Mouse (Mus musculus): Measurements from ENCODE around the gene Gpr4.
A peak's percentile ranks its signal among the peaks of the same experiment; 100 is the strongest.

The Gpr4 gene

GRCm38 (mm10) chr7:19227883-19228792, 15.8 kb downstream of the Gpr4 start, which contains the start of gene Opa3:
Gene Opa3 (plus strand): TSS chr7:19228334.
- peak; percentile 100 for DNase-seq (ENCODE audit: low spot score in 2 of 2)

GRCm38 (mm10) chr7:19228793-19229148, 16.4 kb downstream of the Gpr4 start:
- no peak for DNase-seq (ENCODE audit: low spot score in 2 of 2)

GRCm38 (mm10) chr7:19229404-19229803, 17.1 kb downstream of the Gpr4 start:
- DNase-seq (ENCODE audit: low spot score in 2 of 2), result no peak

- no peak for DNase-seq (ENCODE audit: low spot score in 2 of 2)
These were observed 17.8 kb downstream of the Gpr4 start for GRCm38 (mm10) chr7:19230041-19230580.

- DNase-seq (ENCODE audit: low spot score in 2 of 2), result no peak
These were observed 18.6 kb downstream of the Gpr4 start for GRCm38 (mm10) chr7:19230899-19231298.

- DNase-seq (ENCODE audit: low spot score in 2 of 2), result no peak
These were observed 19.5 kb downstream of the Gpr4 start for GRCm38 (mm10) chr7:19231849-19232248.

GRCm38 (mm10) chr7:19234652-19235051, 22.3 kb downstream of the Gpr4 start:
- no peak for DNase-seq (ENCODE audit: low spot score in 2 of 2)

- no peak for DNase-seq (ENCODE audit: low spot score in 2 of 2)
These were observed 22.8 kb downstream of the Gpr4 start for GRCm38 (mm10) chr7:19235092-19235671.

GRCm38 (mm10) chr7:19236411-19236810, 24.1 kb downstream of the Gpr4 start:
- DNase-seq (ENCODE audit: low spot score in 2 of 2), result no peak

GRCm38 (mm10) chr7:19238344-19238743, 26.0 kb downstream of the Gpr4 start:
- DNase-seq (ENCODE audit: low spot score in 2 of 2), result no peak

GRCm38 (mm10) chr7:19239423-19239822, 27.1 kb downstream of the Gpr4 start:
- DNase-seq (ENCODE audit: low spot score in 2 of 2), result peak; percentile 92 to 94

- DNase-seq (ENCODE audit: low spot score in 2 of 2), result no peak
These were observed 27.6 kb downstream of the Gpr4 start for GRCm38 (mm10) chr7:19239986-19240385.

- DNase-seq (ENCODE audit: low spot score in 2 of 2), result no peak
These were observed 28.6 kb downstream of the Gpr4 start for GRCm38 (mm10) chr7:19240905-19241463.

GRCm38 (mm10) chr7:19242005-19242404, 29.7 kb downstream of the Gpr4 start:
- DNase-seq (ENCODE audit: low spot score in 2 of 2), result no peak

GRCm38 (mm10) chr7:19243858-19244257, 31.5 kb downstream of the Gpr4 start:
- DNase-seq (ENCODE audit: low spot score in 2 of 2), result peak in 1 of 2 experiments; percentile 59

- DNase-seq (ENCODE audit: low spot score in 2 of 2), result no peak
These were observed 32.7 kb downstream of the Gpr4 start for GRCm38 (mm10) chr7:19245083-19245482.

GRCm38 (mm10) chr7:19246855-19247254, 34.5 kb downstream of the Gpr4 start:
- no peak for DNase-seq (ENCODE audit: low spot score in 2 of 2)

- no peak for DNase-seq (ENCODE audit: low spot score in 2 of 2)
These were observed 35.2 kb downstream of the Gpr4 start for GRCm38 (mm10) chr7:19247511-19247910.

- DNase-seq (ENCODE audit: low spot score in 2 of 2), result no peak
These were observed 39.7 kb downstream of the Gpr4 start for GRCm38 (mm10) chr7:19252078-19252477.

- no peak for DNase-seq (ENCODE audit: low spot score in 2 of 2)
These were observed 41.1 kb downstream of the Gpr4 start for GRCm38 (mm10) chr7:19253437-19253836.

GRCm38 (mm10) chr7:19255395-19255794, 43.1 kb downstream of the Gpr4 start:
- no peak for DNase-seq (ENCODE audit: low spot score in 2 of 2)

GRCm38 (mm10) chr7:19256567-19256966, 44.2 kb downstream of the Gpr4 start:
- DNase-seq (ENCODE audit: low spot score in 2 of 2), result no peak
